Mouse (Mus musculus) CH12.LX (cell line): Measurements from ENCODE around the gene Scarb1. TPM values are rescaled to one million over a fixed set of nuclear protein-coding genes. Genes with fewer than 3 reads are reported as not detected.
A peak's percentile ranks its signal among the peaks of the same experiment; 100 is the strongest.

ENCODE experiments used
- DNase-seq: peaks from one replicate; pipeline ENCODE4 v3.0.0-alpha.2; 2013; ENCODE audit errors: extremely low read depth
- H3K27ac ChIP-seq: 2 replicates; pipeline ENCODE4 v1.5.1; 2012; ENCODE audit warnings: low read depth, mild to moderate bottlenecking, control low read depth, moderate library complexity; ENCODE audit not compliant: insufficient read depth
- H3K27me3 ChIP-seq: replicated peaks from 2 replicates; pipeline ENCODE3; 2012; ENCODE audit warnings: inconsistent platforms
- H3K36me3 ChIP-seq, 2 experiments: replicated peaks in 1 of 2; 2 replicates each; pipeline versions ENCODE3 to v1.6.1; 2012; ENCODE audit warnings: inconsistent platforms in 1 of 2, low read length in 1 of 2, mild to moderate bottlenecking in 1 of 2, mixed read lengths in 1 of 2, moderate library complexity in 1 of 2; ENCODE audit not compliant: control insufficient read depth in 1 of 2, insufficient read depth in 1 of 2
- H3K4me1 ChIP-seq, 2 experiments: 2 replicates each; pipeline ENCODE4 v1.6.1; 2012; ENCODE audit warnings: inconsistent platforms in 1 of 2, moderate library complexity in 1 of 2; ENCODE audit not compliant: insufficient read depth in 2 of 2, control insufficient read depth in 1 of 2
- H3K4me2 ChIP-seq: 2 replicates; pipeline ENCODE4 v1.6.1; 2012; ENCODE audit warnings: low read depth, mild to moderate bottlenecking, control low read depth; ENCODE audit not compliant: poor library complexity, insufficient read depth, severe bottlenecking
- H3K4me3 ChIP-seq, 3 experiments: fragments of 150-350 bp in 1 of 3; sonication (generic) in 1 of 3; replicated peaks in 1 of 3; 2 replicates each; pipeline versions ENCODE3 to v1.5.1; 2011 to 2012; ENCODE audit warnings: low read depth in 2 of 3, low read length in 2 of 3, mild to moderate bottlenecking in 2 of 3, moderate library complexity in 2 of 3, control low read depth in 1 of 3, improper control_type of control experiment in 1 of 3, inconsistent platforms in 1 of 3, mixed read lengths in 1 of 3; ENCODE audit not compliant: poor library complexity in 1 of 3
- H3K79me2 ChIP-seq: replicated peaks from 2 replicates; pipeline ENCODE4 v1.6.1; 2012; ENCODE audit warnings: mild to moderate bottlenecking, moderate library complexity; ENCODE audit not compliant: control insufficient read depth, poor library complexity, insufficient read depth, severe bottlenecking; ENCODE audit errors: extremely low read depth
- H3K9ac ChIP-seq: 2 replicates; pipeline ENCODE4 v1.6.1; 2012; ENCODE audit warnings: low read depth, mild to moderate bottlenecking, control low read depth, moderate library complexity; ENCODE audit not compliant: insufficient read depth
- H3K9me3 ChIP-seq: replicated peaks from 2 replicates; pipeline ENCODE3; 2012; ENCODE audit warnings: low read length, inconsistent platforms, mixed read lengths
- BHLHE40 ChIP-seq: IDR thresholded peaks from 2 replicates; pipeline ENCODE4 v1.6.1; 2011; ENCODE audit warnings: mild to moderate bottlenecking, low read depth, low read length, improper control_type of control experiment
- CTCF ChIP-seq, 2 experiments: IDR thresholded peaks in 1 of 2; conservative IDR thresholded peaks in 1 of 2; 2 replicates each; pipeline ENCODE4 v1.5.1; 2011 to 2012; ENCODE audit warnings: low read depth in 2 of 2, low read length in 2 of 2, improper control_type of control experiment in 1 of 2, inconsistent platforms in 1 of 2, mild to moderate bottlenecking in 1 of 2, moderate library complexity in 1 of 2
- ELF1 ChIP-seq: IDR thresholded peaks from 2 replicates; pipeline ENCODE4 v1.6.1; 2014; ENCODE audit warnings: low read depth, mild to moderate bottlenecking, inconsistent platforms, low read length, improper control_type of control experiment
- EP300 ChIP-seq: IDR thresholded peaks from 2 replicates; pipeline ENCODE4 v1.6.1; 2011; ENCODE audit warnings: low read length, improper control_type of control experiment
- GABPA ChIP-seq: IDR thresholded peaks from 2 replicates; pipeline ENCODE4 v1.6.1; 2012; ENCODE audit warnings: low read depth, low read length, improper control_type of control experiment, inconsistent platforms; ENCODE audit not compliant: insufficient replicate concordance
- HCFC1 ChIP-seq: IDR thresholded peaks from 2 replicates; pipeline ENCODE4 v1.6.1; 2012; ENCODE audit warnings: low read depth, mild to moderate bottlenecking, inconsistent platforms, low read length, improper control_type of control experiment
- JUN ChIP-seq: IDR thresholded peaks from 2 replicates; pipeline ENCODE4 v1.6.1; 2011; ENCODE audit warnings: low read depth, mild to moderate bottlenecking, low read length, improper control_type of control experiment, moderate library complexity; ENCODE audit not compliant: insufficient read depth
- MEF2A ChIP-seq: IDR thresholded peaks from 2 replicates; pipeline ENCODE4 v1.6.1; 2014; ENCODE audit warnings: low read depth, mild to moderate bottlenecking, inconsistent platforms, low read length, improper control_type of control experiment, borderline replicate concordance
- MYC ChIP-seq: IDR thresholded peaks from 2 replicates; pipeline ENCODE4 v1.6.1; 2011; ENCODE audit warnings: low read depth, mild to moderate bottlenecking, improper control_type of control experiment, low read length
- POLR2A ChIP-seq: IDR thresholded peaks from 2 replicates; pipeline ENCODE4 v1.6.1; 2011; ENCODE audit warnings: low read depth, mild to moderate bottlenecking, improper control_type of control experiment, low read length
- POLR2AphosphoS2 ChIP-seq: IDR thresholded peaks from 2 replicates; pipeline ENCODE4 v1.6.1; 2011; ENCODE audit warnings: low read depth, low read length, improper control_type of control experiment
- UBTF ChIP-seq: IDR thresholded peaks from 2 replicates; pipeline ENCODE4 v1.6.1; 2012; ENCODE audit warnings: low read depth, mild to moderate bottlenecking, inconsistent platforms, low read length, improper control_type of control experiment, moderate library complexity
- USF1 ChIP-seq: IDR thresholded peaks from 2 replicates; pipeline ENCODE4 v1.6.1; 2014; ENCODE audit warnings: low read depth, mild to moderate bottlenecking, inconsistent platforms, low read length, improper control_type of control experiment
- ZC3H11A ChIP-seq: IDR thresholded peaks from 2 replicates; pipeline ENCODE4 v1.6.1; 2012; ENCODE audit warnings: low read depth, mild to moderate bottlenecking, inconsistent platforms, low read length, improper control_type of control experiment
- ZKSCAN1 ChIP-seq: IDR thresholded peaks from 2 replicates; pipeline ENCODE4 v1.6.1; 2012; ENCODE audit warnings: low read depth, inconsistent platforms, low read length, improper control_type of control experiment, borderline replicate concordance
- dilution Hi-C: fragments of 300-500 bp; cut with MboI; formaldehyde crosslinking; loops from 2 replicates; pipeline ENCODE4 v1.14.3; 2020; ENCODE audit warnings: low sequenced_read_pairs; ENCODE audit not compliant: extremely low pct_unique_long_range_greater_than_20kb, extremely low pct_ligation_motif_present
- in situ Hi-C: fragments of 300-500 bp; cut with MboI; formaldehyde crosslinking; loops from 3 replicates; pipeline ENCODE4 v1.14.3; 2019; ENCODE audit warnings: low sequenced_read_pairs, low pct_ligation_motif_present, low pct_unique_long_range_greater_than_20kb, mixed read lengths
- polyA plus RNA-seq: library from polyadenylated mRNA; unstranded; fragments of >175 nt; gene quantifications from 2 replicates; pipeline ENCODE4 v1.2.1, GENCODE M21; 2012; ENCODE audit warnings: low read depth; ENCODE audit not compliant: insufficient read length
- total RNA-seq, 2 experiments: library from RNA; depleted of rRNA; stranded (reverse); fragments of 300-350 nt in 1 of 2; fragments of >200 nt in 1 of 2; gene quantifications; 2 replicates each; pipeline ENCODE4 v1.2.3; 2012 to 2014

Gene Scarb1
- total and polyA plus RNA-seq, 3 experiments, result 11.6 to 24.7 (median 20.0) TPM

- dilution Hi-C loops, result no loop called here
- Histone ChIP-seq H3K4me2 (no peak overlapping the region), H3K27ac (no peak overlapping the region), H3K27me3 (no peaks in the 10 kb centered on the region), H3K79me2 (no peaks in the 10 kb centered on the region), H3K9ac (no peak overlapping the region), H3K9me3 (peaks cover 5% of the 10 kb centered on the region), H3K36me3 (peaks cover 3 to 68% of the 10 kb centered on the region in 2 experiments), H3K4me1 (peaks cover 0 to 6% of the 10 kb centered on the region in 2 experiments; a peak in 2 of 4 replicates), H3K4me3 (no peak overlapping the region)
- in situ Hi-C loops, result loop anchor here (10.0 kb wide), 1 partner anchor 199 kb away; no protein-coding TSS in a partner anchor
- TF ChIP-seq BHLHE40 (no peak), EP300 (no peak), ZKSCAN1 (no peak), ELF1 (no peak), USF1 (no peak), MEF2A (no peak), POLR2A (no peak), JUN (no peak), ZC3H11A (no peak), UBTF (no peak), CTCF (conservative IDR thresholded peaks at IDR 0.05 in 1 of 2, IDR thresholded peaks at IDR 0.05 in 1 of 2; ENCODE audit: low read depth in 2 of 2, low read length in 2 of 2) (no peak), HCFC1 (no peak), GABPA (no peak), MYC (no peak)
- DNase-seq, result no peak
Measured at GRCm38 (mm10) chr5:125286090-125286489, 54.8 kb downstream of the Scarb1 start.

GRCm38 (mm10) chr5:125283748-125284640 is 56.9 kb downstream of the Scarb1 start:
- dilution Hi-C loops, result no loop called here

More at GRCm38 (mm10) chr5:125283748-125284640, 56.9 kb downstream of the Scarb1 start:
- Histone ChIP-seq H3K27me3 (no peaks in the 10 kb centered on the region), H3K36me3 (peaks cover 3 to 59% of the 10 kb centered on the region in 2 experiments), H3K4me1 (peaks cover 11 to 14% of the 10 kb centered on the region in 2 experiments), H3K4me3 (no peak overlapping the region), H3K9ac (no peak overlapping the region), H3K9me3 (peaks cover 5% of the 10 kb centered on the region), H3K79me2 (no peaks in the 10 kb centered on the region), H3K27ac (no peak overlapping the region), H3K4me2 (no peak overlapping the region)
- DNase-seq, result no peak
- in situ Hi-C loops, result loop anchor here (10.0 kb wide), 1 partner anchor 201 kb away; no protein-coding TSS in a partner anchor
- peak; percentile 59 for TF ChIP-seq HCFC1
- no peak for TF ChIP-seq POLR2AphosphoS2
